Mouse (Mus musculus) activated CD4-positive, CD25-positive, alpha-beta regulatory T cell, adult 4 months (primary cell): ENCODE measurements around the gene Slc12a5. TPM values are rescaled to one million over a fixed set of nuclear protein-coding genes. Genes with fewer than 3 reads are reported as not detected.

Experiments
- ATAC-seq: one replicate; pipeline ENCODE4 v1.8.0; 2017
- polyA plus RNA-seq, 2 experiments: library from polyadenylated mRNA; unstranded; fragments of 100-300 nt; shearing (Covaris generic); gene quantifications; one replicate each; pipeline ENCODE4 v1.2.1; 2017

The Slc12a5 gene
- polyA plus RNA-seq, 2 experiments from 2014 or later: 0.34 TPM; not detected in 1

GRCm38 (mm10) chr2:164947930-164948329 is 12.7 kb upstream of the Slc12a5 start:
- no peak for ATAC-seq

DNA sequence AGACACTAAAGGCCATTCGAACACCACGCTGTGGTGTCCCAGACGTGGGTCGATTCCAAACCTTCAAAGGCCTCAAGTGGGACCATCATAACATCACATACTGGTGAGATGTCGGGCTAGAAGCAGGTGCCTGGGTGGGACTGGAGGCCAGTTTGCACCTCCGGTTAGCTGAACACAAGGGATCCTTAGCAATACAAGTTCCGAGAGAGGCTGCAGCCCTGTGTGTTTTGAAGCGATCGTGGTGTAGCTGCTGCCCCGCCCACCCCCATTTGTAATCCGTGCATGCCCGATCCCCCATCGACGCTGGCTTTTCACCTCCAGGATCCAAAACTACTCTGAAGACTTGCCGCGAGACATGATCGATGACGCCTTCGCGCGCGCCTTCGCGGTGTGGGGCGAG is 11.6 kb upstream of the Slc12a5 start:
- ATAC-seq: no peak

- ATAC-seq: no peak
Measured at GRCm38 (mm10) chr2:164950501-164950900, 10.1 kb upstream of the Slc12a5 start.

DNA sequence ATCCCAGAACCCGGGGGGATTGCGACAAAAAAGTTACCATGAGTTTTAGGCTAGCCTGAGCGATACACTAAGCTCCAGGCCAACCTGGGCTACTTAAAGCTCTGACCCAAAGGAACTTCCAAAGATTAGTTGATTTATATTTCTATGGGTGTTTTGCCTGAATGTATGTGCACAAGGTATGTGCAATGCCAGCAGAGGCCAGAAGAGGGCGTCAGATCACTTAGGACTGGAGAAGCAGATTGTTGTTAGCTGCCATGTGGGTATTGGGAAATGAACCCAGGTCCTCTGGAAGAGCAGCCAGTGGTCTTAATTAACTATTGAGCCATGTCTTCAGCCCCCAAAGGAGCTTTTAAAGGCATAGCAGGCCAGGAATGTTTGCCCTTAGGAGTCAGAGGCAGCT is 8.9 kb upstream of the Slc12a5 start:
- ATAC-seq: no peak

GRCm38 (mm10) chr2:164952448-164952847 is 8.2 kb upstream of the Slc12a5 start:
- no peak for ATAC-seq

GRCm38 (mm10) chr2:164953224-164953623 is 7.4 kb upstream of the Slc12a5 start:
- ATAC-seq: peak; percentile 47

DNA sequence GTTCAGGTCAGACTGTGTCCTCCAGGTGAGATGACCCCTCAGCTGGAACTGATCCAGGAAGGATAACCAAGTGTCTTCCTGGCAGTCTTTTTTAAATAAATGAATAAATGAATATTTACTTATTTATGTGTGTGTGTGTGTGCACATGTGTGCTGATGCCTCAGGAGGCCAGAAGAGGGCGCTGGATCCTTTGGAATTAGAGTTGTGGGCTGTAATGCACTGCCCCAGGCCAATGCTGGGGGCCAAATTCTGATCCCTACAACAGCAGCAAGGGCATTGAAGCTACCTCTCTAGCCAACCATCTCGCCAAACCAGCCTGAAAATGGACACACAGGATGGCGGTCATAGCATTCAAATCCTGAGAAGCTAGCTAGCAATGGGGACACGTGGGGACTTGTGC is 4.9 kb upstream of the Slc12a5 start:
- no peak for ATAC-seq

DNA sequence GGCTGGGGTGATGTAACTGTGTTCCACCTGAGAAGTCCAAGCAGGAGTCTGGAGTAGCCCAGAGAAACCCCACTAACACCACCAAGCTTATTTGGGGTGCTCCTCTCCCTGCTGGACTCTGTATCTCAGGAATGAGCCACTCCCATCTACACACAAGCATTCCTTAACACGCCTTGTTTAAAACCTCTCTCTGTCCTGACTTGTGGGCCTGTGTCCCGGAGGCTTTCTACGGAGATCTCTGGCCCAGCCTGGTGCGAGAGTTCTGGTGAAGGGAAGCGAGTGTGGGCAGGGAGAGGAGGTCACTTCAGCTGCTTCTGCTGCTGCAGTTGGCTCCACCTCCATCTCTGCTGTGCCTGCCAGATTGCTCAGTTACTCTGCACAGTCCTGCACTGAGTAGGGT is 4.4 kb upstream of the Slc12a5 start:
- no peak for ATAC-seq

DNA sequence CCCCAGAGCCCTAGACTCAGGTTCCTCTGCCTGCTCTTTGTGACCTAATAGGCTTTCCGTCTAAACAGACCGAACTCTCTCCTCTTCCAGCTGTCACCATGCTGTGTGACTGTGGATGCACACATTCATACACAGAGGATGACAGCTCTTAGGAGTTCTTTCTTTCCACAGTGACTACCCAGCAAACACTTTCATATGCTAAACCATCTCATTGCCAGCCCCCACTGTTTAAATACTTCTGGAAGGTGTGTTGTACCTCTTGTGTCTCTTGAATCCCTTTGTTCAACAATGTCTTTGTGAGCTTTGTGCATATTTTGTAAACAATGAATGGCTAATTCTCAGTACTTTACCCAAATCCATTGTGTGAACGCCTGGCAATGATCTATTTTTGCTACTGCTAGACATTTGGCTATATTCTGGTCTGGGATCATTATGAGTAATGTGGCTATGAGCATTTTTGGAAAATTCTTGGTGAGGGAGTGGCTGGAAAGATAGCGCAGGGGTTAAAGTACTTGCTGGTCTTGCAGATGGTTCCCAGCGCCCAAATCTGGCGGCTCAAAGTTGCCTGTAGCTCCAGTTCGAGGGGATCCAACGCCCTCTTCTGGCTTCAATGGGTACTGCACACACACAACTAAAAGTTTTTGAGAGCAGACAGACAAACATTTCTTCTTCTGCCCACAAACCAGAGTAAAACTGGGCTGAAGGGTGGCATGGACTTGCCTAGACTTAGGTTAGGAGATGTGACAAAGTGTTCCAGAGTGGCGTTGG is 2.9 kb upstream of the Slc12a5 start:
- ATAC-seq: no peak

- ATAC-seq: peak; percentile 10
Measured at GRCm38 (mm10) chr2:164961506-164962182, 1.0 kb downstream of the Slc12a5 start.

GRCm38 (mm10) chr2:164962183-164962580 is 1.6 kb downstream of the Slc12a5 start:
- no peak for ATAC-seq

GRCm38 (mm10) chr2:164964242-164964894 is 3.8 kb downstream of the Slc12a5 start:
- ATAC-seq: no peak

DNA sequence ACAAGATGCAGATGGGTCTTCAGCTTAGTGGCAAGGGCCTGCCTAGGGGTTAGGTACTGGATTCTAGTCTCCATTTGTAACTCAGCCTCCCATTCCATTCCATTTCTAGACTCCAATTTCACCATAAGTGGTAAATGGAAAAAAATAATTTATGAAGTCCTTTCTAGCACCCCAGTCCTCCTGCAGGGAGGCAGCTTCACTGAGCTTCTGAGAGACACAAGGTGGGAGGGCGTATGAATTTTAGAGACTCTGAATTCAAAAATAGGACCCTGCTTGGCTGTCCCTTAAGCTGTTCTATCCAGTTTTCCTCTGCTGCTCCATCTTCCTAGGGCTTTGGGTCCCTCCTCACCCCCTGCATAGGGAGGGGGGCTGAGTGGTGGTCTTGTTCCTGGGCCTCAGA is 4.4 kb downstream of the Slc12a5 start:
- no peak for ATAC-seq

- ATAC-seq: no peak
Measured at GRCm38 (mm10) chr2:164966381-164966780, 5.8 kb downstream of the Slc12a5 start.

GRCm38 (mm10) chr2:164967193-164967592 is 6.6 kb downstream of the Slc12a5 start:
- no peak for ATAC-seq

- ATAC-seq: no peak
Measured at GRCm38 (mm10) chr2:164967761-164968440, 7.3 kb downstream of the Slc12a5 start.

GRCm38 (mm10) chr2:164968451-164968851 is 7.8 kb downstream of the Slc12a5 start:
- ATAC-seq: no peak

DNA sequence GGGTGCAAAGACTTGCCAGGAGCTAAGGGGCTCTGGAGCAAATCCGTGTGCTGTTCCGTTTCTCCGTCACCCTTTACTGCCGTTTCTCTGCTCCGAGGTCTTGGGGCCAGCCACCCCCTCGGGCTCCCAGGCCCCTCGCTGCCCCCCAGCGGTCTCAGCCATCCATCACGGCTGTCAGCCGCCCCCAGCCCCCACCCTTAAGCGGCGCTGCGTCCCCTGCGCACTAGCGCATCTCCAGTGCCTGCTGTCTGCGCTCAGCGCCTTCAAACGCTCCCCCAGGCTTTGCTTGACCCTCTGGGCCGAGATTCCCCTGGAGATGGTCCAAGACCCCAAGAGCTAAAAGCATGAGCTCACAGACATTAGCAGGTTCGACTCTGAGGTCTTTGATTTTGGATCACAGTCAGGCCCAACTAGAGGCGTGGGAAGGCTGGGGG is 8.8 kb downstream of the Slc12a5 start:
- no peak for ATAC-seq

DNA sequence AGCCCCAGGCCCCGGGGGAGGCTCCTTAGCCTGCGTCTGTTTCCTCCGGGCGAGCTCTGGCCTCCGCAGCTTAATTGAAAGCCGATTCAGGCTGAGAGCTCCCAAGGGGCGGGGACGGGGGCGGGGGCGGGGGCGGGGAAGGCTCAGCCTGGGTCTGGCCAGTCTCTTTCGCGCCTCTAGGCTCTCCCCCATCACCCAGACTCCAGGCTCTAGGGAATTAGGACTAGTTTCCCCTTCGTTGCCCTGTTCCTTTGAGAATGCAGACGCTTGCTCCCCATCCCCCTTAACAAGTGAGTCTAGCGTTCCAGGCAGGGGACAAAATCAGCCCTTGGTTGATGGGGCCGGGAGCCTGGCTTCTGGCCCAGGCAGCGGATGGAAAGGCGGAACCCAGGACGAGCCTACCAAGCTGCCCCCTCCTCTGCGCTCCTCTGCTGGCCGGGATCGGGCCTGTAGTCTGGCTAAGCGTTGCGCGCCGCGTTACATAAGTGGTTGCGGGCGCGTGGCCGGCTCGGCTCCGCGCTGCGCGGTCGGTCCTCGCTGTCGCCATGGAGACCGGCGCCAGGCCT is 10.1 kb downstream of the Slc12a5 start:
- ATAC-seq: no peak

- no peak for ATAC-seq
Measured at GRCm38 (mm10) chr2:164972646-164973045, 12.0 kb downstream of the Slc12a5 start.

DNA sequence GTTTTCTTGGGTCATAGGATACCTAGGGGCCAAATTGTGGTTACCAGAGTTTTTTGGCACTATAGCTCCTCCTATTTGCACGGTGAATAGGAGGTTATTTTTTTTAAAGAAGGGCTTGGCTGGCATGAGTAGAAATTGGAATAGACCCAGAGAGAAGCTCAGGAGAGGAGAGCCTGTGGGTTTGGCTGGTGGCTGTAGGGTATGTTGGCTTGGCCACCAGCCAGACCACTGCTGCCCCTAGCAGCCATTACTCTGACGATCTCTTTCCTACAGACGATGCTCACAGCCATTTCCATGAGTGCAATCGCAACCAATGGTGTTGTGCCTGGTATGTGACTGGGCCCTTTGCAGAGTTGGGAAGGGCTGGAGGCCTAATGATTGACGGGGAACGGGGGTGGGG is 15.0 kb downstream of the Slc12a5 start:
- no peak for ATAC-seq

DNA sequence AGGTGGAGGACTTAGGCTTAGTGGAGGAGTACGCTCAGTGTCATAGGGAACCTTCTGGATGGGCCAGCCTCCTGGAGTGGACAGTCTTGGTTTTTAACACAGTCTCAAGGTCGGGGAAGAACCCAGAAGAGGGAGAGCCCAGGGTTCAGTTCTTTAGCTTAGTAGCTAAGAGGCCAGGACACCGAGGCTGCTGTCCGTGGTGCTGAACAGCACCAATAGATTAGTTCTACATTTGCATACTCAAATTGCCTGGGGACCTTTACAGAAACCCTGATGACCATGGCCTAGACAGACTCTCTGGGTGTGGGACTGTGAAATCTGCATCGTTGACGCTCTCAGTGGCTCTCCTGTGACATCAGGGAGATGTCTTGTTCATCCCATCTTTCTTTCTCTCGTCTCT is 19.1 kb downstream of the Slc12a5 start:
- ATAC-seq: no peak

DNA sequence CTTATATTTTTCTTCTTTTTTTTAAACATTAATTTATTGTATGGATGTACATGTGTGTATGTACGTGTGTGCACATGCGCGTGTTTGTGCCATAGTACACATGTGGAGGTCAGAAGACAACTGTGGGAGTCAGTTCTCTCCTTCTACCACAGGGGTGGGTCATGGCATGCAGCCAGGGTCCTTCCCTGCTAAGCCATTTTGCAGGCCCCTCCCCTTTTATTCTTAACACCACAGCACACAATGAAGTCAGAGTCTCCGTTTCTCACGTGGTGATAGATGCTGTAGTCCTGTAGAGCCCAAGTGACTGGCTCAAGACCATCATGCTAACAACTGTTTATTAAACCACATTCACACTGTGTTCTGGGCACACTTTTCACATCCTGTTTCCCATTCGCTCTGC is 25.4 kb downstream of the Slc12a5 start:
- ATAC-seq: no peak
